Mouse (Mus musculus) liver, adult 2 months (tissue): Measurements from ENCODE around the gene Mylk. TPM values are rescaled to one million over a fixed set of nuclear protein-coding genes. Genes with fewer than 3 reads are reported as not detected.

Source experiments
- DNase-seq: peaks from one replicate; pipeline ENCODE4 v3.0.0-alpha.2; 2011; ENCODE audit warnings: low read depth, low spot score; ENCODE audit errors: extremely low read depth
- H3K27ac ChIP-seq: fragments of 200-500 bp; replicated peaks from 2 replicates; pipeline ENCODE4 v1.5.1; 2012; ENCODE audit warnings: low read depth, mild to moderate bottlenecking, control low read depth, inconsistent platforms, low read length; ENCODE audit not compliant: insufficient read depth
- H3K27me3 ChIP-seq: fragments of 200-500 bp; 2 replicates; pipeline ENCODE4 v1.6.1; 2012; ENCODE audit warnings: mild to moderate bottlenecking, moderate library complexity, low read length, inconsistent platforms; ENCODE audit not compliant: control insufficient read depth, insufficient read depth
- H3K36me3 ChIP-seq: fragments of 200-500 bp; 2 replicates; pipeline ENCODE4 v1.6.1; 2012; ENCODE audit warnings: low read length, inconsistent platforms; ENCODE audit not compliant: control insufficient read depth, insufficient read depth
- H3K4me1 ChIP-seq: fragments of 200-500 bp; 2 replicates; pipeline ENCODE4 v1.6.1; 2011; ENCODE audit warnings: low read length; ENCODE audit not compliant: control insufficient read depth, insufficient read depth
- H3K4me3 ChIP-seq: fragments of 200-500 bp; 2 replicates; pipeline ENCODE4 v1.5.1; 2011; ENCODE audit warnings: low read depth, mild to moderate bottlenecking, control low read depth, low read length, moderate library complexity; ENCODE audit not compliant: insufficient read depth
- H3K79me2 ChIP-seq: fragments of 200-500 bp; 2 replicates; pipeline ENCODE4 v1.6.1; 2012; ENCODE audit warnings: inconsistent platforms, mild to moderate bottlenecking, low read length, moderate library complexity; ENCODE audit not compliant: control insufficient read depth, insufficient read depth
- H3K9ac ChIP-seq: fragments of 200-500 bp; 2 replicates; pipeline ENCODE4 v1.6.1; 2012; ENCODE audit warnings: low read depth, mild to moderate bottlenecking, control low read depth, inconsistent platforms, low read length
- CTCF ChIP-seq: fragments of 200-500 bp; IDR thresholded peaks from 2 replicates; pipeline ENCODE4 v1.5.1; 2011; ENCODE audit warnings: low read depth, low read length, control low read depth
- POLR2A ChIP-seq: fragments of 200-500 bp; IDR thresholded peaks from 2 replicates; pipeline ENCODE4 v1.6.1; 2011; ENCODE audit warnings: low read length, control low read depth; ENCODE audit not compliant: insufficient read depth; ENCODE audit errors: extremely low read depth
- WGBS: fragments of 180-500 bp; shearing (Covaris S2); methylation state at CpG from one replicate; pipeline ENCODE4 v1.1.7; 2018; 5-methylcytosine and 5-hydroxymethylcytosine counted together
- polyA plus RNA-seq: library from polyadenylated mRNA; depleted of rRNA; stranded (reverse); fragments of >200 nt; gene quantifications from 2 replicates; pipeline ENCODE4 v1.2.3, GENCODE M21; 2012
- total RNA-seq: library from RNA; depleted of rRNA; stranded (reverse); fragments of >200 nt; gene quantifications from 2 replicates; pipeline ENCODE4 v1.2.3, GENCODE M21; 2014

Mylk gene
- total and polyA plus RNA-seq, 2 experiments: 33.0 to 37.7 TPM

GRCm38 (mm10) chr16:34929686-34930085 lies 184.7 kb downstream of the Mylk start:
- H3K4me1 ChIP-seq: peaks cover 3% of the 10 kb centered on the region; the same call in 1 of the 2 replicates
- H3K79me2 ChIP-seq: no peaks in the 10 kb centered on the region
- H3K27ac ChIP-seq: no peak overlapping the region
- no peak overlapping the region for H3K4me3 ChIP-seq
- WGBS: 83% methylated on average over 8 of the region's 8 CpGs
- DNase-seq: no peak
- no peak overlapping the region for H3K9ac ChIP-seq
- H3K27me3 ChIP-seq: no peaks in the 10 kb centered on the region
- TF ChIP-seq CTCF (no peak), POLR2A (no peak)
- H3K36me3 ChIP-seq: peaks cover 5% of the 10 kb centered on the region; the same call in 1 of the 2 replicates

GRCm38 (mm10) chr16:34930110-34930509 lies 185.1 kb downstream of the Mylk start:
- no peak for DNase-seq
- WGBS: 67% methylated on average over 7 of the region's 7 CpGs
- no peak for TF ChIP-seq POLR2A
- TF ChIP-seq CTCF: no peak
- H3K79me2 ChIP-seq: no peaks in the 10 kb centered on the region
- no peak overlapping the region for H3K4me3 ChIP-seq
- H3K9ac ChIP-seq: no peak overlapping the region
- no peaks in the 10 kb centered on the region for H3K27me3 ChIP-seq
- H3K27ac ChIP-seq: no peak overlapping the region
- peaks cover 3% of the 10 kb centered on the region; the same call in 1 of the 2 replicates for H3K4me1 ChIP-seq
- H3K36me3 ChIP-seq: peaks cover 5% of the 10 kb centered on the region; the same call in 1 of the 2 replicates

GRCm38 (mm10) chr16:34931306-34931705 lies 186.3 kb downstream of the Mylk start:
- H3K79me2 ChIP-seq: no peaks in the 10 kb centered on the region
- TF ChIP-seq POLR2A: no peak
- TF ChIP-seq CTCF: no peak
- H3K36me3 ChIP-seq: peaks cover 5% of the 10 kb centered on the region; the same call in 1 of the 2 replicates
- no peak overlapping the region for H3K4me3 ChIP-seq
- WGBS: 80% methylated on average over 2 of the region's 2 CpGs
- no peak overlapping the region for H3K27ac ChIP-seq
- H3K9ac ChIP-seq: no peak overlapping the region
- peaks cover 7% of the 10 kb centered on the region; the same call in 1 of the 2 replicates for H3K4me1 ChIP-seq
- H3K27me3 ChIP-seq: no peaks in the 10 kb centered on the region
- DNase-seq: no peak

- Histone ChIP-seq H3K4me3 (no peak overlapping the region), H3K27ac (no peak overlapping the region), H3K79me2 (no peaks in the 10 kb centered on the region), H3K4me1 (peaks cover 23% of the 10 kb centered on the region; the same call in 1 of the 2 replicates), H3K36me3 (peaks cover 5% of the 10 kb centered on the region; the same call in 1 of the 2 replicates), H3K9ac (no peak overlapping the region), H3K27me3 (no peaks in the 10 kb centered on the region)
- DNase-seq: no peak
- TF ChIP-seq CTCF (no peak), POLR2A (no peak)
- 68% methylated on average over 4 of the region's 4 CpGs for WGBS
These were observed 188.2 kb downstream of the Mylk start for GRCm38 (mm10) chr16:34933173-34933572.

GRCm38 (mm10) chr16:34934486-34934885 lies 189.5 kb downstream of the Mylk start:
- H3K27ac ChIP-seq: no peak overlapping the region

GRCm38 (mm10) chr16:34935514-34936338 lies 190.7 kb downstream of the Mylk start:
- Histone ChIP-seq H3K79me2 (no peaks in the 10 kb centered on the region), H3K9ac (no peak overlapping the region), H3K36me3 (peaks cover 5% of the 10 kb centered on the region; the same call in 1 of the 2 replicates), H3K27me3 (no peaks in the 10 kb centered on the region), H3K4me1 (peaks cover 41% of the 10 kb centered on the region), H3K27ac (peak overlapping the region; percentile 1), H3K4me3 (no peak overlapping the region)
- no peak for DNase-seq
- WGBS: 75% methylated on average over 9 of the region's 9 CpGs
- TF ChIP-seq CTCF (no peak), POLR2A (no peak)

More at GRCm38 (mm10) chr16:34934486-34934885, 189.5 kb downstream of the Mylk start:
- no peak for DNase-seq
- Histone ChIP-seq H3K79me2 (no peaks in the 10 kb centered on the region), H3K4me3 (no peak overlapping the region), H3K36me3 (peaks cover 5% of the 10 kb centered on the region; the same call in 1 of the 2 replicates), H3K27me3 (no peaks in the 10 kb centered on the region), H3K4me1 (peaks cover 34% of the 10 kb centered on the region), H3K9ac (no peak overlapping the region)
- no peak for TF ChIP-seq POLR2A
- no peak for TF ChIP-seq CTCF
- 73% methylated on average over 6 of the region's 6 CpGs for WGBS
